In genomic region chr2:26348241-26348640, GRCm38 (mm10) we compare ENCODE assay signal across 13 mouse cellular contexts. TPM values are rescaled to one million over a fixed set of nuclear protein-coding genes. Genes with fewer than 3 reads are reported as not detected.
DNase-seq lines count a peak whose midpoint lies in the region; ATAC-seq and TF ChIP-seq lines count a peak whose summit lies in the region.
"Had no signal": no experiment of that assay in that cellular context is flagged by ENCODE, and none has a peak within 500 bp of the region (broad histone marks: within the 10 kb centered on the region; RNA-seq: fewer than 3 reads in every experiment).

No protein-coding gene starts in this region.

- WGBS in hindbrain, embryonic 13.5 days: 75% methylated on average over 6 of the region's 6 CpGs
- WGBS in hindbrain, embryonic 11.5 days: 75% methylated on average over 6 of the region's 6 CpGs
- 65% methylated on average over 6 of the region's 6 CpGs for WGBS in embryonic facial prominence, embryonic 10.5 days
- WGBS in hindbrain, embryonic 15.5 days: 73% methylated on average over 6 of the region's 6 CpGs
- WGBS in lung, postnatal 0 days: 30% methylated on average over 6 of the region's 6 CpGs

- TF ChIP-seq CTCF in lung, postnatal 0 days (IDR thresholded peaks at IDR 0.05): no peak

- H3K27ac ChIP-seq in hindbrain, embryonic 13.5 days: peak overlapping the region; percentile 46
- no peak overlapping the region for H3K27ac ChIP-seq in hindbrain, embryonic 11.5 days (ENCODE audit: low read depth, low read length)
- H3K27ac ChIP-seq in embryonic facial prominence, embryonic 10.5 days (replicated peaks): peak overlapping the region; percentile 14; the same call in 1 of the 2 replicates
- H3K27ac ChIP-seq in hindbrain, embryonic 15.5 days (replicated peaks): 0 out of 2 replicates have a peak overlapping the region, but pooled peaks have one; percentile 47
- H3K27ac ChIP-seq in lung, postnatal 0 days (ENCODE audit: low read length): peak overlapping the region; percentile 71
- H3K27ac ChIP-seq: midbrain, embryonic 12.5 days had no signal

- no peak overlapping the region for H3K9ac ChIP-seq in hindbrain, embryonic 13.5 days
- no peak overlapping the region for H3K9ac ChIP-seq in hindbrain, embryonic 11.5 days (ENCODE audit: low read depth, low read length)
- H3K9ac ChIP-seq in hindbrain, embryonic 15.5 days: no peak overlapping the region
- H3K9ac ChIP-seq in lung, postnatal 0 days (replicated peaks; ENCODE audit: low read depth): no peak overlapping the region
- H3K9ac ChIP-seq: midbrain, embryonic 12.5 days; neural tube, embryonic 15.5 days had no signal

- H3K4me2 ChIP-seq in hindbrain, embryonic 13.5 days: no peak overlapping the region
- no peak overlapping the region for H3K4me2 ChIP-seq in hindbrain, embryonic 11.5 days (replicated peaks; ENCODE audit: low read depth, low read length)
- no peak overlapping the region for H3K4me2 ChIP-seq in hindbrain, embryonic 15.5 days
- no peak overlapping the region for H3K4me2 ChIP-seq in lung, postnatal 0 days (replicated peaks; ENCODE audit: low read depth, low read length)
- H3K4me2 ChIP-seq: midbrain, embryonic 12.5 days; neural tube, embryonic 15.5 days had no signal

- H3K36me3 ChIP-seq in hindbrain, embryonic 13.5 days: peaks cover 73% of the 10 kb centered on the region
- peaks cover 12% of the 10 kb centered on the region; the same call in 1 of the 2 replicates for H3K36me3 ChIP-seq in hindbrain, embryonic 11.5 days (ENCODE audit: control insufficient read depth, insufficient read depth, low read length)
- H3K36me3 ChIP-seq in embryonic facial prominence, embryonic 10.5 days (replicated peaks): peaks cover 76% of the 10 kb centered on the region
- H3K36me3 ChIP-seq in hindbrain, embryonic 15.5 days: peaks cover 47% of the 10 kb centered on the region
- H3K36me3 ChIP-seq in lung, postnatal 0 days (ENCODE audit: insufficient read depth, low read length): peaks cover 17% of the 10 kb centered on the region; the same call in 1 of the 2 replicates

- TF ChIP-seq EP300 in lung, postnatal 0 days (IDR thresholded peaks at IDR 0.05): no peak; the same call in 1 of the 2 replicates

- H3K4me3 ChIP-seq in hindbrain, embryonic 13.5 days: no peak overlapping the region
- H3K4me3 ChIP-seq in hindbrain, embryonic 11.5 days (ENCODE audit: low read depth, low read length): no peak overlapping the region
- no peak overlapping the region for H3K4me3 ChIP-seq in embryonic facial prominence, embryonic 10.5 days
- H3K4me3 ChIP-seq in hindbrain, embryonic 15.5 days: no peak overlapping the region
- H3K4me3 ChIP-seq in lung, postnatal 0 days (ENCODE audit: low read depth, low read length): no peak overlapping the region
- H3K4me3 ChIP-seq: midbrain, embryonic 12.5 days; neural tube, embryonic 15.5 days had no signal

- no peaks in the 10 kb centered on the region for H3K27me3 ChIP-seq in hindbrain, embryonic 13.5 days
- H3K27me3 ChIP-seq in hindbrain, embryonic 11.5 days (ENCODE audit: control insufficient read depth, insufficient read depth, low read length): no peaks in the 10 kb centered on the region
- H3K27me3 ChIP-seq in embryonic facial prominence, embryonic 10.5 days (replicated peaks; ENCODE audit: low read depth, poor library complexity, severe bottlenecking): no peaks in the 10 kb centered on the region; the same call in 1 of the 2 replicates
- no peaks in the 10 kb centered on the region for H3K27me3 ChIP-seq in hindbrain, embryonic 15.5 days
- H3K27me3 ChIP-seq in lung, postnatal 0 days (replicated peaks; ENCODE audit: insufficient read depth, low read length): no peaks in the 10 kb centered on the region
- H3K27me3 ChIP-seq: midbrain, embryonic 12.5 days; neural tube, embryonic 15.5 days had no signal

- no peak for ATAC-seq in hindbrain, embryonic 13.5 days (ENCODE audit: low FRiP score)
- ATAC-seq in hindbrain, embryonic 11.5 days (ENCODE audit: low FRiP score): no peak
- ATAC-seq in hindbrain, embryonic 15.5 days (ENCODE audit: low FRiP score, low read depth): no peak
- ATAC-seq in lung, postnatal 0 days: peak; percentile 57
- no peak for ATAC-seq in monocyte, adult 5-6 weeks (replicated peaks; ENCODE audit: insufficient number of reproducible peaks, low FRiP score, low TSS enrichment, poor library complexity, severe bottlenecking)

- H3K4me1 ChIP-seq in hindbrain, embryonic 13.5 days (replicated peaks): peaks cover 23% of the 10 kb centered on the region
- peaks cover 10% of the 10 kb centered on the region for H3K4me1 ChIP-seq in hindbrain, embryonic 11.5 days (replicated peaks; ENCODE audit: control insufficient read depth, insufficient read depth, low read length)
- peaks cover 45% of the 10 kb centered on the region for H3K4me1 ChIP-seq in embryonic facial prominence, embryonic 10.5 days
- peaks cover 23% of the 10 kb centered on the region for H3K4me1 ChIP-seq in hindbrain, embryonic 15.5 days (replicated peaks)
- peaks cover 23% of the 10 kb centered on the region for H3K4me1 ChIP-seq in lung, postnatal 0 days (ENCODE audit: insufficient read depth, low read depth, low read length)

- DNase-seq in hindbrain, embryonic 11.5 days (ENCODE audit: low spot score): no peak
- DNase-seq in embryonic facial prominence, embryonic 10.5 days (ENCODE audit: low spot score): peak; percentile 35
- DNase-seq in lung, postnatal 0 days (ENCODE audit: low spot score): peak; percentile 82
- DNase-seq in thymus, postnatal 10 days (ENCODE audit: low spot score in 2 of 2): no peak
- no peak for DNase-seq in cerebellum, adult 9-10 months
- DNase-seq: adrenal gland, adult 2 months; cerebellum, adult 18-20 months; spleen, adult 18-20 months had no signal

- H3K9me3 ChIP-seq in hindbrain, embryonic 13.5 days: no peaks in the 10 kb centered on the region
- no peaks in the 10 kb centered on the region for H3K9me3 ChIP-seq in hindbrain, embryonic 11.5 days (ENCODE audit: control insufficient read depth, low read length)
- H3K9me3 ChIP-seq in embryonic facial prominence, embryonic 10.5 days: no peaks in the 10 kb centered on the region
- no peaks in the 10 kb centered on the region for H3K9me3 ChIP-seq in hindbrain, embryonic 15.5 days
- H3K9me3 ChIP-seq in lung, postnatal 0 days (ENCODE audit: low read length): no peaks in the 10 kb centered on the region
- H3K9me3 ChIP-seq: midbrain, embryonic 12.5 days; neural tube, embryonic 15.5 days had no signal

RNA-seq across cellular contexts. Expression of gene Dnlz, which starts 3.7 kb away (rescaled TPM):
- polyA plus RNA-seq in hindbrain, embryonic 13.5 days (2015; fragmentation: Nextera tagmentation; extraction: Ambion mirVana): 29.0 and 29.6 TPM in 2 replicates
- 27.3 and 29.6 TPM in 2 replicates for polyA plus RNA-seq in hindbrain, embryonic 11.5 days (2014; fragmentation: Nextera tagmentation; extraction: Ambion mirVana)
- 31.5 and 32.2 TPM in 2 replicates for polyA plus RNA-seq in embryonic facial prominence, embryonic 10.5 days (2016; fragmentation: Nextera tagmentation; extraction: Ambion mirVana)
- 28.3 and 32.6 TPM in 2 replicates for polyA plus RNA-seq in hindbrain, embryonic 15.5 days (2015; fragmentation: Nextera tagmentation; extraction: Ambion mirVana)
- 14.2 and 15.5 TPM in 2 replicates for polyA plus RNA-seq in lung, postnatal 0 days (2015; fragmentation: Nextera tagmentation; extraction: Ambion mirVana)
- 3.4 to 8.6 TPM (median 3.7 TPM) in 3 replicates for total RNA-seq in monocyte, adult 5-6 weeks (2017)

RNA-seq across cellular contexts. Expression of gene Card9, which starts 12.5 kb away (rescaled TPM):
- polyA plus RNA-seq in hindbrain, embryonic 13.5 days (2015; fragmentation: Nextera tagmentation; extraction: Ambion mirVana): 1.3 and 1.6 TPM in 2 replicates
- 0.21 and 0.36 TPM in 2 replicates for polyA plus RNA-seq in hindbrain, embryonic 11.5 days (2014; fragmentation: Nextera tagmentation; extraction: Ambion mirVana)
- 0.87 and 0.96 TPM in 2 replicates for polyA plus RNA-seq in embryonic facial prominence, embryonic 10.5 days (2016; fragmentation: Nextera tagmentation; extraction: Ambion mirVana)
- polyA plus RNA-seq in hindbrain, embryonic 15.5 days (2015; fragmentation: Nextera tagmentation; extraction: Ambion mirVana): 1.5 and 3.2 TPM in 2 replicates
- polyA plus RNA-seq in lung, postnatal 0 days (2015; fragmentation: Nextera tagmentation; extraction: Ambion mirVana): 9.9 and 10.9 TPM in 2 replicates
- total RNA-seq in monocyte, adult 5-6 weeks (2017): 82.3 to 116 TPM (median 106 TPM) in 3 replicates

RNA-seq across cellular contexts. Expression of gene Snapc4, which starts 32.2 kb away (rescaled TPM):
- polyA plus RNA-seq in hindbrain, embryonic 13.5 days (2015; fragmentation: Nextera tagmentation; extraction: Ambion mirVana): 27.8 and 35.2 TPM in 2 replicates
- 22.1 and 23.6 TPM in 2 replicates for polyA plus RNA-seq in hindbrain, embryonic 11.5 days (2014; fragmentation: Nextera tagmentation; extraction: Ambion mirVana)
- polyA plus RNA-seq in embryonic facial prominence, embryonic 10.5 days (2016; fragmentation: Nextera tagmentation; extraction: Ambion mirVana): 39.3 and 39.8 TPM in 2 replicates
- polyA plus RNA-seq in hindbrain, embryonic 15.5 days (2015; fragmentation: Nextera tagmentation; extraction: Ambion mirVana): 30.6 and 40.5 TPM in 2 replicates
- 7.4 and 9.3 TPM in 2 replicates for polyA plus RNA-seq in lung, postnatal 0 days (2015; fragmentation: Nextera tagmentation; extraction: Ambion mirVana)
- 29.6 to 63.7 TPM (median 31.7 TPM) in 3 replicates for total RNA-seq in monocyte, adult 5-6 weeks (2017)

RNA-seq across cellular contexts. Expression of gene Gpsm1, which starts 32.9 kb away (rescaled TPM):
- 149 and 165 TPM in 2 replicates for polyA plus RNA-seq in hindbrain, embryonic 13.5 days (2015; fragmentation: Nextera tagmentation; extraction: Ambion mirVana)
- 46.9 and 48.5 TPM in 2 replicates for polyA plus RNA-seq in hindbrain, embryonic 11.5 days (2014; fragmentation: Nextera tagmentation; extraction: Ambion mirVana)
- 96.7 and 97.2 TPM in 2 replicates for polyA plus RNA-seq in embryonic facial prominence, embryonic 10.5 days (2016; fragmentation: Nextera tagmentation; extraction: Ambion mirVana)
- 177 and 199 TPM in 2 replicates for polyA plus RNA-seq in hindbrain, embryonic 15.5 days (2015; fragmentation: Nextera tagmentation; extraction: Ambion mirVana)
- 29.0 and 33.0 TPM in 2 replicates for polyA plus RNA-seq in lung, postnatal 0 days (2015; fragmentation: Nextera tagmentation; extraction: Ambion mirVana)
- total RNA-seq in monocyte, adult 5-6 weeks (2017): 10.2 to 26.9 TPM (median 12.7 TPM) in 3 replicates

RNA-seq across cellular contexts. Expression of gene Entr1, which starts 40.9 kb away (rescaled TPM):
- 154 and 162 TPM in 2 replicates for polyA plus RNA-seq in hindbrain, embryonic 13.5 days (2015; fragmentation: Nextera tagmentation; extraction: Ambion mirVana)
- 133 and 140 TPM in 2 replicates for polyA plus RNA-seq in hindbrain, embryonic 11.5 days (2014; fragmentation: Nextera tagmentation; extraction: Ambion mirVana)
- polyA plus RNA-seq in embryonic facial prominence, embryonic 10.5 days (2016; fragmentation: Nextera tagmentation; extraction: Ambion mirVana): 133 and 137 TPM in 2 replicates
- polyA plus RNA-seq in hindbrain, embryonic 15.5 days (2015; fragmentation: Nextera tagmentation; extraction: Ambion mirVana): 151 and 163 TPM in 2 replicates
- polyA plus RNA-seq in lung, postnatal 0 days (2015; fragmentation: Nextera tagmentation; extraction: Ambion mirVana): 75.3 and 85.5 TPM in 2 replicates
- 83.7 to 122 TPM (median 118 TPM) in 3 replicates for total RNA-seq in monocyte, adult 5-6 weeks (2017)

Comparison
In these comparisons a context has a peak if more than half of its experiments do, and no peak if none do; other contexts are left out.
1. DNase-seq: peak in embryonic facial prominence, embryonic 10.5 days (single experiment) and lung, postnatal 0 days (single experiment); none in hindbrain, embryonic 11.5 days (single experiment), thymus, postnatal 10 days (0 of 2) and cerebellum, adult 9-10 months (single experiment).